Mouse (Mus musculus) heart, embryonic 14.5 days (tissue): ENCODE results near the gene Pth2. TPM values are rescaled to one million over a fixed set of nuclear protein-coding genes. Genes with fewer than 3 reads are reported as not detected.

ENCODE experiments used
- ATAC-seq: fragments of 200-750 bp; cut with Nextera tagmentation; 2 replicates; pipeline ENCODE4 v1.8.0; 2017; ENCODE audit warnings: low read depth, moderate TSS enrichment; ENCODE audit not compliant: insufficient number of reproducible peaks, insufficient read depth, low FRiP score
- H3K27ac ChIP-seq, 2 experiments: fragments of 200-500 bp in 1 of 2; fragments of 300-500 bp in 1 of 2; sonication (generic) in 1 of 2; replicated peaks in 1 of 2; 2 replicates each; pipeline ENCODE4 v1.5.1; 2012 to 2014; ENCODE audit warnings: low read depth in 2 of 2, low read length in 2 of 2, control low read depth in 1 of 2, mild to moderate bottlenecking in 1 of 2, mixed read lengths in 1 of 2; ENCODE audit not compliant: control insufficient read depth in 1 of 2, insufficient read depth in 1 of 2
- H3K27me3 ChIP-seq: fragments of 300-500 bp; sonication (generic); 2 replicates; pipeline ENCODE4 v1.6.1; 2014; ENCODE audit warnings: mild to moderate bottlenecking, low read length, control low read depth; ENCODE audit not compliant: control insufficient read depth, insufficient read depth
- H3K36me3 ChIP-seq: fragments of 300-500 bp; sonication (generic); 2 replicates; pipeline ENCODE4 v1.6.1; 2014; ENCODE audit warnings: mild to moderate bottlenecking, control low read depth, low read length, mixed read lengths; ENCODE audit not compliant: control insufficient read depth, insufficient read depth
- H3K4me1 ChIP-seq, 2 experiments: fragments of 200-500 bp in 1 of 2; fragments of 300-500 bp in 1 of 2; sonication (generic) in 1 of 2; 2 replicates each; pipeline ENCODE4 v1.6.1; 2012 to 2014; ENCODE audit warnings: low read length in 2 of 2, control low read depth in 1 of 2, mixed read lengths in 1 of 2; ENCODE audit not compliant: control insufficient read depth in 2 of 2, insufficient read depth in 2 of 2
- H3K4me2 ChIP-seq: fragments of 300-500 bp; sonication (generic); 2 replicates; pipeline ENCODE4 v1.6.1; 2014; ENCODE audit warnings: mild to moderate bottlenecking, low read length
- H3K4me3 ChIP-seq, 2 experiments: fragments of 200-500 bp in 1 of 2; fragments of 300-500 bp in 1 of 2; sonication (generic) in 1 of 2; 2 replicates each; pipeline ENCODE4 v1.5.1; 2012 to 2014; ENCODE audit warnings: low read length in 2 of 2, mild to moderate bottlenecking in 2 of 2, control low read depth in 1 of 2, low read depth in 1 of 2, moderate library complexity in 1 of 2; ENCODE audit not compliant: control insufficient read depth in 1 of 2, insufficient read depth in 1 of 2
- H3K9ac ChIP-seq: fragments of 300-500 bp; sonication (generic); 2 replicates; pipeline ENCODE4 v1.6.1; 2014; ENCODE audit warnings: mild to moderate bottlenecking, low read length
- H3K9me3 ChIP-seq: fragments of 300-500 bp; sonication (generic); 2 replicates; pipeline ENCODE4 v1.6.1; 2016; ENCODE audit warnings: low read length, control low read depth; ENCODE audit not compliant: control insufficient read depth
- WGBS: fragments of 180-500 bp; shearing (Covaris S2); extraction: QIAGEN DNeasy Blood & Tissue Kit; methylation state at CpG from one replicate; pipeline ENCODE4 v1.1.7; 2014; 5-methylcytosine and 5-hydroxymethylcytosine counted together
- microRNA-seq: library from miRNA; unstranded; fragments of <30 nt; microRNA quantifications from one replicate; pipeline ENCODE4, GENCODE M21; 2016
- polyA plus RNA-seq: library from polyadenylated mRNA; unstranded; fragments of >200 nt; fragmentation: Nextera tagmentation; extraction: Ambion mirVana; gene quantifications from 2 replicates; pipeline ENCODE4 v1.2.1, GENCODE M21; 2014

The Pth2 gene
- polyA plus RNA-seq, 1 experiment from 2014 or later: 0.61 TPM

GRCm38 (mm10) chr7:45229046-45229445, 48.3 kb downstream of the Pth2 start:
- H3K9me3 ChIP-seq: no peaks in the 10 kb centered on the region
- no peak for ATAC-seq
- H3K4me1 ChIP-seq: peaks cover 10 to 17% of the 10 kb centered on the region in 2 experiments
- no peaks in the 10 kb centered on the region for H3K27me3 ChIP-seq
- H3K36me3 ChIP-seq: peaks cover 90% of the 10 kb centered on the region
- H3K4me3 ChIP-seq: no peak overlapping the region
- no peak overlapping the region for H3K4me2 ChIP-seq
- no peak overlapping the region for H3K9ac ChIP-seq
- 87% methylated on average over 8 of the region's 8 CpGs for WGBS
- H3K27ac ChIP-seq: no peak overlapping the region

GRCm38 (mm10) chr7:45229459-45230203, 48.8 kb downstream of the Pth2 start:
- Histone ChIP-seq H3K27ac (no peak overlapping the region), H3K9ac (no peak overlapping the region), H3K4me1 (peaks cover 16 to 23% of the 10 kb centered on the region in 2 experiments), H3K27me3 (no peaks in the 10 kb centered on the region), H3K36me3 (peaks cover 84% of the 10 kb centered on the region), H3K4me3 (no peak overlapping the region), H3K4me2 (no peak overlapping the region), H3K9me3 (no peaks in the 10 kb centered on the region)
- WGBS: 87% methylated on average over 7 of the region's 7 CpGs
- ATAC-seq: no peak

- no peaks in the 10 kb centered on the region for H3K9me3 ChIP-seq
Observed at GRCm38 (mm10) chr7:45231192-45231591, 50.4 kb downstream of the Pth2 start.

More at GRCm38 (mm10) chr7:45231192-45231591, 50.4 kb downstream of the Pth2 start:
- no peak overlapping the region for H3K27ac ChIP-seq
- no peak overlapping the region for H3K4me3 ChIP-seq
- no peak for ATAC-seq
- WGBS: 81% methylated on average over 12 of the region's 12 CpGs
- H3K4me2 ChIP-seq: no peak overlapping the region
- peaks cover 25 to 34% of the 10 kb centered on the region in 2 experiments for H3K4me1 ChIP-seq
- H3K9ac ChIP-seq: no peak overlapping the region
- peaks cover 68% of the 10 kb centered on the region for H3K36me3 ChIP-seq
- no peaks in the 10 kb centered on the region; the same call in 1 of the 2 replicates for H3K27me3 ChIP-seq

Small RNA genes within 50 kb of the gene (microRNA-seq; reads per million reads assigned to microRNA genes)
- gene Mir7055: not detected

Other genes starting within 250 kb of the Pth2 start
- not detected in 2 replicates for gene Tsks, start 237.8 kb upstream of the Pth2 start, polyA plus RNA-seq
- gene Cpt1c, start 206.1 kb upstream of the Pth2 start, polyA plus RNA-seq: 8.0 and 11.1 TPM in 2 replicates
- 134 and 145 TPM in 2 replicates for gene Prmt1, start 194.4 kb upstream of the Pth2 start, polyA plus RNA-seq
- gene Irf3, start 183.3 kb upstream of the Pth2 start, polyA plus RNA-seq: 57.6 and 60.9 TPM in 2 replicates
- 34.7 and 35.4 TPM in 2 replicates for gene Bcl2l12, start 182.3 kb upstream of the Pth2 start, polyA plus RNA-seq
- gene Scaf1, start 164.6 kb upstream of the Pth2 start, polyA plus RNA-seq: 36.2 and 36.8 TPM in 2 replicates
- gene Rras, start 163.0 kb upstream of the Pth2 start, polyA plus RNA-seq: 98.6 and 108 TPM in 2 replicates
- 6.7 and 8.7 TPM in 2 replicates for gene Prr12, start 128.1 kb upstream of the Pth2 start, polyA plus RNA-seq
- 48.5 and 53.8 TPM in 2 replicates for gene Nosip, start 118.6 kb upstream of the Pth2 start, polyA plus RNA-seq
- gene Prrg2, start 118.3 kb upstream of the Pth2 start, polyA plus RNA-seq: 13.4 and 14.5 TPM in 2 replicates
- gene Rcn3, start 88.8 kb upstream of the Pth2 start, polyA plus RNA-seq: 218 and 262 TPM in 2 replicates
- gene Fcgrt, start 77.1 kb upstream of the Pth2 start, polyA plus RNA-seq: 50.5 and 53.8 TPM in 2 replicates
- gene Rps11, start 56.6 kb upstream of the Pth2 start, polyA plus RNA-seq: 1,053 and 1,103 TPM in 2 replicates
- 878 and 918 TPM in 2 replicates for gene Rpl13a, start 52.2 kb upstream of the Pth2 start, polyA plus RNA-seq
- gene Gm45713, start 44.8 kb upstream of the Pth2 start, polyA plus RNA-seq: 0.34 and 0.58 TPM in 2 replicates
- gene Flt3l, start 44.6 kb upstream of the Pth2 start, polyA plus RNA-seq: 1.3 and 1.4 TPM in 2 replicates
- 86.3 and 94.5 TPM in 2 replicates for gene Pih1d1, start 26.7 kb upstream of the Pth2 start, polyA plus RNA-seq
- 27.8 and 31.2 TPM in 2 replicates for gene Aldh16a1, start 26.4 kb upstream of the Pth2 start, polyA plus RNA-seq
- 5.3 and 7.8 TPM in 2 replicates for gene Slc17a7, start 17.0 kb upstream of the Pth2 start, polyA plus RNA-seq
- not detected in 2 replicates for gene Gfy, start 1.4 kb upstream of the Pth2 start, polyA plus RNA-seq
- gene Ccdc155, start 23.9 kb downstream of the Pth2 start, polyA plus RNA-seq: 0.32 and 0.54 TPM in 2 replicates
- 0.65 and 1.7 TPM in 2 replicates for gene Dkkl1, start 31.2 kb downstream of the Pth2 start, polyA plus RNA-seq
- 106 and 111 TPM in 2 replicates for gene Tead2, start 34.8 kb downstream of the Pth2 start, polyA plus RNA-seq
- 1.7 and 1.9 TPM in 2 replicates for gene Cd37, start 58.1 kb downstream of the Pth2 start, polyA plus RNA-seq
- 0.38 TPM in 1 of 2 replicates, not detected in the other for gene Slc6a16, start 60.1 kb downstream of the Pth2 start, polyA plus RNA-seq
- gene Slc6a21, start 96.5 kb downstream of the Pth2 start, polyA plus RNA-seq: not detected in 2 replicates
- 11.1 and 12.4 TPM in 2 replicates for gene Trpm4, start 152.8 kb downstream of the Pth2 start, polyA plus RNA-seq
- 24.1 and 28.3 TPM in 2 replicates for gene Hrc, start 154.3 kb downstream of the Pth2 start, polyA plus RNA-seq
- 2.7 and 2.8 TPM in 2 replicates for gene Ppfia3, start 186.0 kb downstream of the Pth2 start, polyA plus RNA-seq
- gene Lin7b, start 189.6 kb downstream of the Pth2 start, polyA plus RNA-seq: 1.0 and 1.1 TPM in 2 replicates
- 64.1 and 65.2 TPM in 2 replicates for gene Snrnp70, start 214.7 kb downstream of the Pth2 start, polyA plus RNA-seq
- 0.32 and 0.38 TPM in 2 replicates for gene Kcna7, start 224.7 kb downstream of the Pth2 start, polyA plus RNA-seq
- gene Ntf5, start 232.7 kb downstream of the Pth2 start, polyA plus RNA-seq: 1.0 and 1.6 TPM in 2 replicates
- not detected in 2 replicates for gene Lhb, start 239.8 kb downstream of the Pth2 start, polyA plus RNA-seq